Mouse (Mus musculus) cerebellum, adult 9-11 months (tissue): ENCODE measurements around the gene Kcne4.
"Not testable (repeated sequence)": the region's sequence is repeated elsewhere in the genome, so short reads cannot be mapped to it uniquely, and the experiment has no call there.

Source experiments
- DNase-seq: peaks from one replicate; pipeline ENCODE4 v3.0.0; 2022

The Kcne4 gene

DNA sequence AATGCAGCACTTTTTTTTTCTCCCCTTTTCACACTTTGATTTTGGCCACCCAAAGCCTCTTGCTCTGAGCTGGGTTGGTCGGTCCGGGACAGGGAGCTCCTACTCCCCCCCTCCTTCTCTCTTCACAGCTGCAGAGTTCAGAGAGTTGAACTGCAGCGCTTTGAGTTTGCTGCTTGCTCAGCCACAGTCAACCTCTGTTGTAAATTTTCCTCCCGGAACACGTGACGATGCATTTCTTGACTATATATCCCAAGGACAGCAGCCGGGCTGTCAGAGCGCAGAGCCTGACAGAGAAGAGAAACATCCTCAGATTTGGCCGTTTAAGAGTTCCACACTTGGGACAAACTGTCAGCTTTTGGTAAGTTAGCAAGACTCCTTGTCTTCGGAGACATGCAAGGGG, at the start of gene Kcne4:
TSS of gene Kcne4 (plus strand) at position 120 of the 400 bp plus-strand sequence.
- no peak for DNase-seq

DNA sequence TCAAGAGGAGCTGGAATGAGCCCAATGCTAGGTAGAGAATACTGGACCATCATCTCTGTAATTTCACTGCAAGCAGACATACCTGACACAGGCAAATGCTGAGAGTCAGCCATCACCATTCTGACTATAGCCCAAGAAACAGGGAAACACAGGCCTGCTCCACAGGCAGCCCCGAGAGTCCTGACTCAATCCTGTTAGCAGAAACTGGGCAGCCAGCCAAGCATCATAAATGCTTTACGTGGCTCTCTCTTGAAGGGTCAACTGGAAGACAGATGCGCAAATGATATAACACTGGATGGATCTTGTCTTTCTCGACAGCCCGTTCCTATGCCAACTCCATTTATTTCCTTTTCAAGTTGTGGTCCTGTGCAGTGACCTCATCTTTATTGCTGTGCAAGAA, 34.7 kb upstream of the Kcne4 start:
- DNase-seq, result no peak

DNA sequence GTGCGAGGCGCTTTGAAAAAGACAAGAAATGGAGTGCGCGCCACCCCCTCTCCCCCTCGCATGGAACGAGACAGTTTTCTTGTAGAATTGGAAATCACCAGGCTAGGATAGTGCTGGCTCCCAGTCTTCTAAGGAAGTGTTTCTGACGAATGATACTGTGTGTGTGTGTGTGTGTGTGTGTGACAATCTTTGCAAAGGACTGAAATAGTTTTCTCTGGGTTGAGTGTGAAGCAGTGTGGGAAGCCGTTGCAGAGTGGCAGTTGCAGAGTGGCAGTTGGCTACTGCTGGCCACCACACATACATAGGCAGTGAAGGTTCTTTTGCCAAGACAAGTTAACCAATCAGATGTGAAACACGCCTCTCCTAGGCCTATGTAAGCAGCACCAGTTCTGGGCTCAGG, 31.6 kb upstream of the Kcne4 start:
- not testable (repeated sequence) for DNase-seq

DNA sequence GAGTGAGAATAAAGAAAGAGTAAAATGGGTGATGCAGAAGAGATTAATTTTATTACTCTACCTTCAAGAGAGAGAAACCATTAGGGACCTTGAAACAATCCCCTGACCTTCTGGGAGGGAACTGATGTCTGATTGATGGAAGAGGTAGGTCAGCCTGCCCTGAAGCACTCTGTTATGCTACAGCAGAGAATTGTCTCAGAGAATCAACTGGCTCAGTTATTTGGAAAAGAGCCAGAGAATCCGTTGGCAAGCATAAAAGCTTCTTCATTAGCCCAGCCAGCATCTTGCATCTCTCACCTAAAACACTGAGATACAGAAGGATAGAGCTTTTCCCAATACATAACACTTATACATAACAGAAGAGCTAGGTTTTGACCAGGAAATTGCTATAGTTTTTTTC, 26.8 kb upstream of the Kcne4 start:
- DNase-seq, result peak; percentile 45

DNA sequence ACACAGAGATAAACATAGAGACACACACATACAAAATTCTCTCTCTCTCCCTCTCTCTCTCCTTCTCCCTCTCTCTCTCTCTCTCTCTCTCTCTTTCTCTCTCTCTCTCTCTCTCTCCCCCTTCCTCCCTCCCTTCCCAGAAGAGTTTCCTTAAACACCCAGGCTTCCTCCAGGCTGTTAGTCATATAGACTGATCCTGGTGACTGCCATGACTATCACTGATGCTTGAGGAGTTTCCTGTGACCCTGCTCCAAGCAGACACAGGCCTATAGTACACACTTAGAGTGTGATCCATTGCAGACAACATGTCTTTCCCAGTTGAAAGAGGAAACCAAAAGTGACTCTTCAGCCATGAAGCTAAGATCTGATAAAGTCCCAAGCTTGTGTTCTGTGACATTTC, 9.1 kb upstream of the Kcne4 start:
- no peak for DNase-seq

GRCm38 (mm10) chr1:78809819-78810218, 6.7 kb upstream of the Kcne4 start:
- no peak for DNase-seq

- no peak for DNase-seq
Measured at GRCm38 (mm10) chr1:78810904-78811303, 5.7 kb upstream of the Kcne4 start.

- no peak for DNase-seq
Measured at GRCm38 (mm10) chr1:78811975-78812490, 4.5 kb upstream of the Kcne4 start.

DNA sequence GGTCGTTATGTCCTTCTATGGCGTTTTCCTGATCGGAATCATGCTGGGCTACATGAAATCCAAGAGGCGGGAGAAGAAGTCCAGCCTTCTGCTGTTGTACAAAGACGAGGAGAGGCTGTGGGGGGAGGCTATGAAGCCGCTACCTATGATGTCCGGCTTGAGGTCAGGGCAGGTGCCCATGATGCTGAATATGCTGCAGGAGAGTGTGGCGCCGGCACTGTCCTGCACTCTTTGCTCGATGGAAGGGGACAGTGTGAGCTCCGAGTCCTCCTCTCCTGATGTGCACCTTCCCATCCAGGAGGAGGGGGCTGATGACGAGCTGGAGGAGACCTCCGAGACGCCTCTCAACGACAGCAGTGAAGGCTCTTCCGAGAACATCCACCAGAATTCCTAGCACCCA, 1.2 kb downstream of the Kcne4 start:
- DNase-seq, result no peak

GRCm38 (mm10) chr1:78818630-78819526, 2.3 kb downstream of the Kcne4 start:
- DNase-seq, result no peak

GRCm38 (mm10) chr1:78819592-78819991, 3.0 kb downstream of the Kcne4 start:
- no peak for DNase-seq

- DNase-seq, result no peak
Measured at GRCm38 (mm10) chr1:78820176-78820575, 3.6 kb downstream of the Kcne4 start.

DNA sequence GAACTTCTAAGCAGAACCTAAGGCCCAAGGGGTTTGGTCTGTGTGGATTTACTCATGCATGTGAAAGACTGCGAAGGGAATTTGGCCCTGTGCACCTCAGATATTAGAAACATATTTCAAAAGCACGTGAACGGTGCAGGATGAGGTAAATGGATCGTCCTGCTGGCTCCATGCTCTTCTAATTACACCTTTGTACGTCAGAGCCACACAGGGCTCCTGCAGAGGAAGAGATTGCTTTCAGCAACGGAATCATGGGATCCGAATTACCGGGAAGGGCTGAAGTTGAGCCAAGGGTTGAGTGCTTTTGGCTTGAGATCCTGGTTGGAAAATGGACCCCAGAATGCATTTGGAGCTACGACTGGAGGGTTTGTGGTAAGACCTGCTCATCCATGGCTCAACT, 4.6 kb downstream of the Kcne4 start:
- no peak for DNase-seq

GRCm38 (mm10) chr1:78821733-78822430, 5.3 kb downstream of the Kcne4 start:
- no peak for DNase-seq

DNA sequence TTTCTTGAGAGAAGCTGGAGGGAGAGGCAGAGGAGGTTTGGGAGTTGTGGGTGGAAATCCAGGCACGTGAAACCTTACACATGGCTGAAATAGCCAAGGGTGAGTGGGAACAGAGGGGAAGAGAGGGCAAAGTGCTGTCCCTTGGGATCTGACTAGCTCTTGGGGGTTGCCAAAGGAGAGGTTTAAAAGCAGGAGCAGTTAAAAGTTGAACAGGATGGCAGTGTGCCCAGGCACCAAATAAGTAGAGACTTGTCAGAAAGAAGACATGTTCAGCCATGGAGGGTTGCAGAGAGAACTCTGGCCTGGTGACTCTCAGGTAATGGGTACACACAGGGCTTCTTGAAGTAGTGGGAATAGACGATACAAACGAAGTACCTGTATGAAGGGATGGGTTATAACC, 8.7 kb downstream of the Kcne4 start:
- DNase-seq, result no peak

DNA sequence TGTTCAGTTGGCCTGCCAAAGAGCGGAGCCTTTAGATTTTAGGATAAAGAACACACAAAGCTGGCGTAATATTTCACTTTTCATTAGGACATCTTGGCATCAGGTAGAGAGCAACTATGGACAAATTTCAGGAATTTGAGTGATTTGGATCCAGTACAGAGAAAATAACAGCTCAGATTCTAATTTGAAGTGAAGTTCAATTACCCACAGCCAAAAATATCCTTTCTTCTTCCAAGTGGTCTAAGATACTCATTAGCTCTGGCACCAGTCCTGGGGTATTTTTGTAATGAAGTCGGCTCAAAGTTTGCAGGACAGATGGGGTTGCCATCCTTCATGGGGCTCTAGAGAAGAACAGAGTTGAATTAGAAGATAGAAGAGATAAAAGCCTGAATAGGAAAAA, 21.9 kb downstream of the Kcne4 start:
- DNase-seq, result no peak

GRCm38 (mm10) chr1:78840769-78841168, 24.2 kb downstream of the Kcne4 start:
- no peak for DNase-seq

GRCm38 (mm10) chr1:78845661-78846060, 29.1 kb downstream of the Kcne4 start:
- no peak for DNase-seq

DNA sequence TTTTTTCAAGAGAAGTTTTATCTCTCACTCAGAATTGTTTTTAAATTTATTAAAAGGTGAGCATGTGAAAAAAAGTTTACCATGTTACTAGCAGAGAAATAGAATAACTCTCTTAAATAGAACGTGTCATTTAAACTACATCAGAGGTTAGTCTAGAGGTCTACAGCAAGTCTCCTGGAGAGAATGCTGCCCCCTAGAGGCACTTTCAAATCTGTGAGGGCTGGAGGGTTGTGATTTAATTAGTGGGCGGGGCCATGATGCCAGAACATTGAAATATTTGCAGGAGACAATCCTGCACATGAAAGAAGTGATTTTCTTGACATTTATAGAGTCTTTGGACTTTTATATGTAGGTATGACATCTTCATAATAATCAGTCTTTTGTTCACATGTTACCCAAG, 29.9 kb downstream of the Kcne4 start:
- peak; percentile 21 for DNase-seq

GRCm38 (mm10) chr1:78852408-78853093, 36.0 kb downstream of the Kcne4 start:
- DNase-seq, result peak; percentile 22

DNA sequence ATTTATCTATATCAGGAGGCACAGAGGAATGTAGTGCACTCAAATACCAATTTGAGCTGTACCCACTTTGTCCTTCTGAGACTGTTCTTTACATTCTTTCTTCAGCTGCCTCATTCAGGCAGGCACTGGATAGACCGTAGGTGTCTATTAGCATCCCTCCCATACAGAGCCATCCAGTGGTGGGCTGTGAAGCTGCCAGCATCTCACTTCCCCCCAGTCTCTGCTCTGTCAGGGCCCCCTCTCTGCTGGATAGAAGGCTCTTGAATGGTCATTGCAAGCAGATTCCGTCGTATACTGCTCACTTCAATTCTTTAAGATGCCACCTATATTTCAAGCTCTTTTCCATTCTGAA, 36.5 kb downstream of the Kcne4 start:
- DNase-seq, result no peak

- no peak for DNase-seq
Measured at GRCm38 (mm10) chr1:78854306-78854705, 37.7 kb downstream of the Kcne4 start.

DNA sequence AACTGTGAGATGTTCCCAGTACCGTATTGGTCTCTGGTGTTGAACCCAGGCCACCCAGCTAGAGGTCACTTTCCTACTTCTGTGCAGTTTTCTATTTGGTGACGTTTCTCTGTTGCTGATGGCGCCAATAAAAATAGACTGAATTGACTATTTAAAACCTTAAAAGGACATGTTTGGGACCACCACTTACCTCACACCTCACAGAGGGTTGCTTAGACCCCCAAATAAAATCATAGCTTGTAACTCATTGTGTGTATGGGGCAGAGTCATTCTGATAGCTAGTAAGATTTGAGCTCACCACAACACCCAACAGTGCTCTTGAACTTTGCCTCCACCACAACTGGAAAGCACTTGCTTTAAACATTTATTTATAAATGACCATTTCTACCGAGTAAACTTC, 43.0 kb downstream of the Kcne4 start:
- DNase-seq, result no peak

- no peak for DNase-seq
Measured at GRCm38 (mm10) chr1:78860056-78860455, 43.5 kb downstream of the Kcne4 start.
